Mouse (Mus musculus) inflammation-experienced regulatory T-cells, adult 6 months (primary cell): Measurements from ENCODE around the gene Shank1. TPM values are rescaled to one million over a fixed set of nuclear protein-coding genes. Genes with fewer than 3 reads are reported as not detected.
A peak's percentile ranks its signal among the peaks of the same experiment; 100 is the strongest.
"Not testable (repeated sequence)": the region's sequence is repeated elsewhere in the genome, so short reads cannot be mapped to it uniquely, and the experiment has no call there.

Experiments used
- ATAC-seq: one replicate; pipeline ENCODE4 v1.8.0; 2017
- polyA plus RNA-seq, 3 experiments: library from polyadenylated mRNA; unstranded; fragments of 100-300 nt; shearing (Covaris generic); gene quantifications; one replicate each; pipeline ENCODE4 v1.2.1; 2017

Shank1 gene
- under 1 TPM; 0.15 to 0.62 (median 0.20) TPM for polyA plus RNA-seq

DNA sequence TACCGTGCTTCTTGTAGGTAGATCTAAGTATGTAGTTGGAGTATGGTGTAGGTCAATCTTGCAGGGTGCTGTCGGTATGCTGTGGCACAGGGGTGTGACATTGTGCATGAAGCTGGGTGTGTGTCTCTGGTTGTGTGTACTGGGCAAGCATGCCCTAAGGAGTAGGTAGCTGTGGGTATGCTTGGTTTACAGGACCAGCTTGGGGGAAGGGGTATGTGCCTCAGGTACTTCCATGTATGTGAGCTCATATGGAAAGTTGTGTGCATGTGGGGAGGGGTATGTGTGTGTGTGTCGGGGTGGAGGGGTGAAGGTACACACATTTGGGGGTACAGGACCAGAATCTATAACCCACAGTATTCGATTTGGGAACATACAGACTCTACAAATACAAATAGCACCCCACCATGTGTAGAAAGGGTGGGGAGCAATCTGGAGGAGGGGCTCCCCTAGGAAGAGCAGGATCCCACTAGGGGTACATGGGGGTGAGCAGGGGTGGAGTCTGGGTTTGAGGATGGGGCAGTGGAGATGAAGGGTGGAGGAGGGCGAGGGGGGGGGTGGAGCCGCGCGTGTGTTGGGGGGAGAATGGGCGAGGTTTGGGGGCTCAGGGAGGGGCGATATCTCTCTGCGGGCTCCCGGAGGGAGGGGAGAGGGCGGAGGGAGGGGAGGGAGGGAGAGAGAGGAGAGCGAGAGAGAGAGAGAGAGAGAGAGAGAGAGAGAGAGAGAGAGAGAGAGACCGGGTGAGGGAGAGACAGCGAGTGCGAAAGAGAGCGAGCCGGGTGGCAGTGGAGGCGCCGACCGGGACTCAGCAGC lies at the start of gene Shank1:
Shank1 (plus strand) TSS at position 779 of the 810 bp plus-strand sequence.
- no peak for ATAC-seq

DNA sequence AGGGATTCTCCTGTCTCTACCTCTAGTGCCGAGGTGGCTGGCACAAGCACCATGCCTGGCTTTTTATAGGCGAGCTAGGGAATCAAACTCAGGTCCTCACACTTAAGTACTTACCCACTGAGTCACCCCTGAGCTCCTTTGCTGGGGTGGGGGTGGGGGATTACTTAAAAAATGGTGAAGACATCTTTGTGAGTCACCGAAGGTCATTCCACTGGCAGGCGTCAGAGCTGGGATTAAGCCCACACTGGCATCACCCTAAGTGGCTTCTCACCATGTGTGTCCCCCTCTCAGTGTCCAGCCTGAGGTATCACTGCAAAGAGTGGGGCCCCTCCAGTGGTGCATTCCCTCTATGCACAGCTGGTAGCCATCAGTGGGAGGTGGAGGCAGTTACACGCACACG lies 49.6 kb upstream of the Shank1 start:
- no peak for ATAC-seq

DNA sequence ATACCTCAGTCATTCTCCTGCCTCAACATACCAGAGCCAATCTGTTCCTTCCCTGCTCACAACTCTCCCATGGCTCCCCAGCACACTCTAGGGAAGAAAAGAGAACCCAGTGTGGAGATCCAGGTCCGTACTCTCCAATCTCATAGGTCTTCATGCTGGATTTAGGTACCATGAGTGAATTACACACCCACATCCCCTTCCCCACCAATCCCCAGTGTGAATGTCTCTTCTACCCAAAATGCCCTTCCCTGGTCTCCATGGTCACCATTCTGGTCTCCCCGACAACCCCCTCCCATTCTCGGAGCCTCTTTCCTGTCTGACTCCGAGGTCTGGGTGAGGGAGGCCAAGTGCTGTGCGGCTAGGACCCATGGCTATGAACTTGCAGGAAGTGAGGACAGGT lies 48.9 kb upstream of the Shank1 start, which contains the start of gene Gm15517:
Gm15517 (plus strand) TSS at position 301 of the 400 bp plus-strand sequence.
- ATAC-seq: no peak

DNA sequence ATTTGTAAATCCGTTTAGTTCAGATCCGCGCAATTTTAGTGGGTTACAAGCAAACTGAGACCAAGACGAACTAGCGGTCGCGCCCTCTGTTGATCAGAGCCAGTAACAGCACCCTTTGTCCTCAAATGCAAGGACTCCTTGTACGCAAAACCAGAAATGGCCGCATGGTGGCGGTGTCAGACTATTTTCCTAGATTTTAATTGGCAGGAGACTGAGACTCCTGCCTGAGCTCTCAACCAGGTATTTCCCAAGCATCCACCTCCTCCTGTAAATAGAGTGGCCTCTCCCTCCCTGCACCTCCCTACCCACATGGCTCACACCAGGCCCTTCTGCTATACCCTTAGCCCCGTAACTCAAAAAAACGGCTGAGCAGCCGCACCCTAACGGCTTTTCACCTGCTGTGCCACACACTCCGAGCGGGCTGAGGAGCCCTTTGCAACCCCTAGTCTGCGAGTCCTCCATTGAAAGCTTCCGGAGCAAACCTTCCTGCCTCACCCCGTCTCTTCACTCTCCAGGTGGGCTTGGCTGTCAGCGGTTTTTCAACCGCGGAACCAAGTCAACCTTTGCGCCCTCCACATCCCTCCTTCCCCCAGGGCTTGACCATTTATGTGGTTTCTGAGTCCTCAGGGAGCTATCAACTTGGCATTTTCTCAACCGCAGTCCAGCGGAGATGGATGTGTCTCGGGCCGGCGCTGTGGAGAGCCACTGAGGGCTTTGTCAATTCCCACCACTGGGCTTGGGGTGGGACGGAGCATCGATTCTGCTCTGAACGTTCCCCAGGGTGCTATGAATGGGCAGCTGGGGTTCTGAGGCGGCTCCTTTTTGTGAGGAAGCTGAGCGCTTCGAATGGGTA lies 47.0 kb upstream of the Shank1 start:
- peak; percentile 87 for ATAC-seq

DNA sequence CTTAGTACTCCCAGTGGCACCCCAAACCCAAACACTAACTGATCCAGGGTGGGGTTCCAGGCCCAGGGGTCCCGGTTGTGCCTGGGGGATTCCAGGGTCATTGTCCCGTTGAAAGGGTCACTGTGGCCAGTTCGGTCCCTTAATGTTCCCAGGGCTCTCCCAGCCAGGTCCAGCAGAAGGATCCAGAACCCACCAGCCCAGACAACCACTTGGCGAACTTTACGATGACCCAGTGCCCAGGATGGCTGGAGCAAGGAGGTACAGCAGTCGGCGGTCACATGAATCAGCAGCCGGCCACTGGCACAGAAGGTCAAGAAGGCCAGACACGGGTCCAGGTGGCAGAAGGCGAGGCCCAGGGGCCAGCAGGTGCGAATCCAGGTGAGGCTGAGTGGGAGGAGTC lies 41.9 kb upstream of the Shank1 start:
- no peak for ATAC-seq

DNA sequence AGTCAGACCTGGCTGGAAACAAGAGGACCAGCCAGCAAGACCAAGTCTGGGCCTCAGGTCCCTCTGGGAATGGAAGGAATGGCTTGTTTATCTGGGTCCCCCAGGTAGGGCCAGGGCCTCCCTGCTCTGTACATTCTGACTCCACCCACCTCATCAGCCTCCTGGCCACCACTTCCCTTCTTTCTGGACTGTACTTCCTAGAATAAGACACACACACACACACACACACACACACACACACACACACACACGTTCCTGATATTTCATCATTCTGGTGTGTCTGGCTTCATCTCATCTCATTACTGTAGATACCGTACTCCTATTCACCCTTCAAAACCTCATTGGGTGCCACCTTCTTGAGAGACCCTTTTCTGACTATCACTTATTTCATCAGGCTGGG lies 40.7 kb upstream of the Shank1 start:
- ATAC-seq: no peak

DNA sequence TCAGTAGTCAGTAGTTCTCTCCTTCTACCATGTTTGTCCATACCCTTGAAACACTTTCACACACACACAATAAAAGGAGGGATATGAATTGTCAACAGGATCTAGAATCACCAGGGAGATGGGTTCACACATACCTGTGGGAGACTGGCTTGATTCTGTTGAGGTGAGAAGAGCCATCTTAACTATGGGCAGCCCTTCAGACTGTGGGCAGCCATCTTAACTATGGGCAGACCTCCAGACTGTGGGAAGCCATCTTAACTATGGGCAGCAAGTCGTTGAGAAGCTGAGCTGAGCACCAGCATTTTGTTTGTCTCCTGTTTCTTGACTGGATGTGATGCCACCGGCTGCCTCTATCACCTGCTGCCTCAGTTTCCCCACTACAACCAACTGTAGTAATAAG lies 38.7 kb upstream of the Shank1 start:
- no peak for ATAC-seq

DNA sequence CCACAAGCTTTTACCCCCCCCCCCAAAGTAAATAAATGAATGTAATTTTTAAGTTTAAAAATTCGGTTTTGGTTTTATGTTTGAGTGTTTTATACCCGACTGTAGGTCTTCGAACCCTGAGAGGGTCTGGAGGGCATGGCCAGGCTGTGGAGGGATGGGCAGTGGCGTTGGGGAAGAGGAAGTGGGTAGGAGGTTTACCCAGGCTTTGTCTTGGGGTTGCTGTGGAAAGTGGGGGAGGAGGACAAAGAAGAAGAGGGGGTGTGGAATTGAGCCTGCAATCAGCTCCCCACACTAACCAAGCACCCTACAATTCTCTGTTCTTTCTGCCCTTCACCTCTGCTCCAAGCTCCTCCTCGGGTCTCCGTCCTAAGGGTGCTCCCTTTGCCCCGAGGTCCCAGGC lies 37.5 kb upstream of the Shank1 start:
- ATAC-seq: no peak

DNA sequence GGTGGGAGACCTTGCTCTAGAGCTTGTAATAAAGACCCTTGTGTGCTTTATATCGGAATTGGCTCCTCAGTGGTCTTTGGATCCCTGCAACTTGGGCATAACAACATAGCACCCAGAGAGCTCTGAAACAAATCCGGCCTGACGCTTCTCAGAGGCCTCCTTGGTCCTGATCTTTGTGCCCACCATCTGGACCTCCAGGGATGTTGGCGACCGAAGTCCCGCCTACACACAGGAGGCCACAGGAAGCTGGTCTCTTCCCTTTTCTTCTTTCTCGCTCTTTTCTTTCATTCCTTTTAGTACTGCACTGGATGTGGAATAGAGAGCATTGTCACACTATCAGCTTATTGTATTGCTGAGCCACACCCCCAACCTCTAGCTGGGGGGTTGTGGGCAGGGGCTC lies 36.6 kb upstream of the Shank1 start:
- no peak for ATAC-seq

DNA sequence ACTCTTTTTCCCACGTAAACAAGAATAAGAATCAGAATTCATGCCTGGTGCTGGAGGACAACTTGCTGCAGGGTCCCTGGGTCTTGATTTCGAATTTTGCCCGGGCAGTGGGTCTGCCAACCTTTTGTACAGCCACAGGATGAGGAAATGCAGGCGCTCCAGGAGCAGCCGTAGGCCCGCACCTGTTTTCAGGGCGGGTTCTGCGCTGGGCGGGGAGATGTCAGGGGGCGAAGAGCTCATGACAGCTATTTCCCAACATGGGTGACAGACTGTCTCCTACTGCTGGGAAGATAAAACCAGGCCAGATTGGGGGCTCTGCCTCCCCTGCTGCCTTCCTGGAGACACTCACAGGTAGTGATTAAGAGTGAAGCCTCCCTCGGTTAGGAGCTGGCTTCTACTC lies 36.0 kb upstream of the Shank1 start:
- ATAC-seq: no peak

DNA sequence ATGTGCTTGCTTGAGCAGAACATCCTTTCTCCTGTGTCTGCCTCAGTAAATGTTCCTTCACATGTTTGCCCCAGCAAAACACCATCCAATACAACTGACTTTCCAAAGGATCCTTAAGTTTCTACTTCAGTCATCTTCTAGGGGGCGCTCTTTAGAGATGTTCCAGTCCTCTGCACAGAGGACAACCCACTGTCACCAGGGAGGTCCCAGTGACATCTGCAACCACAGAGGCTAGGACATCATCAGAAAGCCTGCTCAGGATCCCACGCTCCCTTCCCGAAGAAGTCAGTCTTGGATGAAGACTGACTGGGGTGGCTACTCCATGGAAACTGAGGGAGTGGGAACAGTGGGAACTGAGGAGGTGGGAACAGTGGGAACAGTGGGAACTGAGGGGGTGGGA lies 34.5 kb upstream of the Shank1 start:
- ATAC-seq: no peak

DNA sequence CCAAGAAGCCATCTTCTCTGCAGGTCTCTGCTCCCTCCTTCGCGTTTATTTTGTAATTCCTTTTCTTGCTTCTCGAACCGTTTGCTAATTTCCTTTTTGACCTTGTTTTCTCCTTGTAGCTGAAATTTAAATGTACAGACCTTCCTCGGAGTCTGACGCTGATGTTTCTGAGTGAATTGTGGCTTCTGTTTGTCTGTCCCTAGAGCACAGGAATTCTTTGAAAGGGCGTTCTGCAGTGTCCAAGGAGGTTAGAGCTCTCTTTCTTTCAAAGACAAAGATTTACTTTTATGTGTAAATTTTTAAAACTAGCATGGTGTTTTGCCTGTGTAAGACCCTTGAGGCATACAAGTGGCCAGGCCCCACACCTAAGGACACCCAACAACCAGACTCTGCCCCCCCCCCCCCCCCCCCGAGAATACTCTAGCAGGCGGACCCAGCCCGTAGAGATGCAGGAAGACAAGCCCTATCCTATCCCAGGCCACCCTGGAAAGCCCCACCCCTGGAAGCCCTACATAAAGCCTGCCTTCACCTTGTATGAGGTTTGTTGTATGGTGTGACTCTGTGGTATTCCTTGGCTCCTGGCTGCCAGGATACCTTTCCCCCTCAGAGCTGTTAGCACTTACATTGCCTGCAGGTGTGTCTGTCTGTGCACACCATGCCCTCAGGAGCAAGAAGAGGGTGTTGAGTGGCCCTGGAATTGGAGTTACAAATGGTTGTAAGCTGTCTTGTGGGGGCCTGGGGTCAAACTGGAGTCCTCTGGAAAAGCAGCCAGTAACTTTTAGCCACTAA lies 33.4 kb upstream of the Shank1 start:
- no peak for ATAC-seq

DNA sequence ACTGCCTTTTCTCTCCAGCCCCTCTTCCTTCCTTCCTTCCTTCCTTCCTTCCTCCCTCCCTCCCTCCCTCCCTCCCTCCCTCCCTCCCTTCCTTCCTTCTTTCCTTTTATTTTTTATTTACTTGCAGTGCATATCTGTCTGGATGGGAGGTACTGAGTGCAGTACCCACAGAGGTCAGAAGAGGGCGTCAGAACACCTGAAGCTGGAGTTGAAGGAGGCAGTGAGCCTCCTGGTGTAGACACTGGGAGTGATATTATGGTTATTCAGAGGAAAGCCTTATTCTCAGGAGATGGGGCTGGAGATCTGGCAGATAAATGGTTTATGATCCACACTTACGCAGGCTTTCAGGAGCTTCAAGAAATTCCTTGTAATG lies 32.8 kb upstream of the Shank1 start:
- no peak for ATAC-seq

DNA sequence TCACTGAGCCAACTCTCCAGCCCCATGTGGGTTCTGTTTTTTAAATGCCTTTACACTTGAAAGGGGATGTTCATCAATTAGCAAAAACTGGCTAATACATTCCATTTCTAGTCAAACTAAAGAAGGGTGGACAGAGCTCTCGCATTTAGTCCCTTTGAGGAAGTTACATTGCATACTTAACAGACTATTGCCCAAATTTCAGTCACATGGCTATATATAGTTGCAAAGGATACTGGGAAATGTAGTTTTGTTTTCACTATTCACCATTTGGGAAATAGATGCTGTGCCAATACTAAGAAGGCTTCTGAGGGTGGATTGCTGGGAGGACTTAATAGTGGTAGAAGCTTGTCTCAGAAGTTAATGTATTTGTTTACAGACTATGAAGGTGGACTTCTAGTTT lies 29.1 kb upstream of the Shank1 start:
- ATAC-seq: no peak

DNA sequence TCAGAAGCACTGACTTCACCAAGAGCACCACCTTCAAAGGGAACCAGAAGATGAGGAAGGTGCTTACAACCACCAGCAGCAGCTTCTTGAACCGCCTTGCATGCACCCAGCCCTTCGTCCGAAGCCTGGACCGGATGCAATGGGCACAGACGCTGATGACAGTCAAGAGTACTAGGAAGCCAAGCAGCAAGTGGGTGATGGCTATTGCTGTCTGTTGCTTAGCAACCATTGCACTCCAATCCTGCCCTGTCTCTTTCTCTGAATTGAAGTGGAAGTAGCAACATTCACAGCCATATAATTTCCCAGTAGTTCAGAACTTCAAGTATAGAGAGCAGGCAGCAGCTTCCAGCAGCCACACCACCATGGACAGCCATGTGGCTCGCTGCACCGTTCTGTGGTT lies 28.5 kb upstream of the Shank1 start:
- no peak for ATAC-seq

DNA sequence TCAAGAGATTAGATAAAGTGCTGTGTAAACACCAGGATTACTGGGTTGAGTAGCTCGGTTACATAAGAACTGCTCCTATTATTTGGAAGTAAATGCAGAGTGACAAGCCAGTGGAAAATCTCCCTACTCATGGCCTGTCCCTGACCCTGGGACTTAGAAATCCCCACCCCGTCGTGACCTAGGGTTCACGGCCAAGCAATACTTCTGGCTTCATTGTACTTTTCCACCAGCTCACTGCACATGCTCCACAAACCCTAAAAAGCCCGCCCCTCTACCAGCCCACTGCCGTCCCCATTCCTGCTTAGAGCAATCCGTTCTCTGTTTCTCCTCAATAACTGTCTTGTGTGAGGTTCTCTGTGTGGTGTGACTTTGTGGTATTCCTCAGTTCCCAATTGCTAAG lies 22.3 kb upstream of the Shank1 start:
- no peak for ATAC-seq

DNA sequence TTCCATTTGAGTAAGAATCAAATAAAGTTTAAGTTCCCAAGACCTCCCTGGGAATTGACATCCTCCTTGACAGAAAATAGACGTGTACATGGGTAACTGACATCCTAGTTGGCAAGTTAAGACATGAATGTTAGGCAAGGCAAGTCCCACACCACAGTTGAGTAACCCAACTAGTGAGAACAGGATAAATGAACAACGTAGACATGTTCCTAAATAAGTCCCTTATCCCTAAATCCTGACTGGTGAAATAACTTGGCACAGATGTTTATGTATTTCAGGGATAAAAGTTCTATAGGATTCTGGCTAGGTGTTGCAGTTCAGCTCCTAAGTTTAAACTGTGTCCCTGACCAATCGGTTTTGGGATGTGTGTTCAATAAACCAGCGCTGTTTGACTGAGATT lies 19.1 kb upstream of the Shank1 start:
- ATAC-seq: no peak

DNA sequence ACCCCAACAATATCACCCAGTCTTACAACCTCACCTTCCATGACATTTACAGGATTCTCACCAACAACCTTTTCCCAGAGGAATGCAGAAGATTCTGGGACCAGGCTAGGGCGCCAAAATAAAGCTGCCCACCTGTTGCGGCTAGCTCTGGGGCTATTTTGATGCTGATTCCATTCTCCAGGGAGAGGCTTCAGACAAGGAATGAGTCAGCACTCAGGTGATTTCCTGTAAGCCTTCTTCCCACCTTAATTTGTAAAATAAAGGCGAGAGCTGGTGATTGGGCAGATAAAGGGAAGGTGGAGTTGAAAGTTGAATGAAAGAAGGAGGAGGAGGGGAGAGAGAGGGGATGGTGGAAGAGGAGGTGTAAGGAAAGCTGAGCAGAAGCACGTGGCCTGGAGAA lies 18.6 kb upstream of the Shank1 start:
- ATAC-seq: no peak

DNA sequence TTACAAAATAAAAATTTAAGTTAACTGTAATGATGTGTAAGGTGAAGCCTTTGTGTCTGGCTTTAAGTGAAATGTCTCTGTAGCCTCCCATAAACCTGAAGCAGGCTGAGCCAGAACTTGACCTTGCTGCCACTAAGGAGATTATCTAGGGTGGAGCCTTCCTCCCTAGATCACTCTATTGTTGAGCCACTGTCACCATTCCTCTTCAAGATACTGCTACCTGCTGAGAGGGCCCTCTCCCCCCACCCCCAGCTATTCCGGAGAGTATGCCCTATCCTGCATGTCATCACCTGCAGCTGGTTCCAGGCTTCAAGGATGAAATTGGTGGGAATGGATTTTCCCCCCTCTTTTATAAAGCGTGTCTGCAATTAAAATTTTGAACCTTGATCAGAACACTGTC lies 12.6 kb upstream of the Shank1 start:
- not testable (repeated sequence) for ATAC-seq

DNA sequence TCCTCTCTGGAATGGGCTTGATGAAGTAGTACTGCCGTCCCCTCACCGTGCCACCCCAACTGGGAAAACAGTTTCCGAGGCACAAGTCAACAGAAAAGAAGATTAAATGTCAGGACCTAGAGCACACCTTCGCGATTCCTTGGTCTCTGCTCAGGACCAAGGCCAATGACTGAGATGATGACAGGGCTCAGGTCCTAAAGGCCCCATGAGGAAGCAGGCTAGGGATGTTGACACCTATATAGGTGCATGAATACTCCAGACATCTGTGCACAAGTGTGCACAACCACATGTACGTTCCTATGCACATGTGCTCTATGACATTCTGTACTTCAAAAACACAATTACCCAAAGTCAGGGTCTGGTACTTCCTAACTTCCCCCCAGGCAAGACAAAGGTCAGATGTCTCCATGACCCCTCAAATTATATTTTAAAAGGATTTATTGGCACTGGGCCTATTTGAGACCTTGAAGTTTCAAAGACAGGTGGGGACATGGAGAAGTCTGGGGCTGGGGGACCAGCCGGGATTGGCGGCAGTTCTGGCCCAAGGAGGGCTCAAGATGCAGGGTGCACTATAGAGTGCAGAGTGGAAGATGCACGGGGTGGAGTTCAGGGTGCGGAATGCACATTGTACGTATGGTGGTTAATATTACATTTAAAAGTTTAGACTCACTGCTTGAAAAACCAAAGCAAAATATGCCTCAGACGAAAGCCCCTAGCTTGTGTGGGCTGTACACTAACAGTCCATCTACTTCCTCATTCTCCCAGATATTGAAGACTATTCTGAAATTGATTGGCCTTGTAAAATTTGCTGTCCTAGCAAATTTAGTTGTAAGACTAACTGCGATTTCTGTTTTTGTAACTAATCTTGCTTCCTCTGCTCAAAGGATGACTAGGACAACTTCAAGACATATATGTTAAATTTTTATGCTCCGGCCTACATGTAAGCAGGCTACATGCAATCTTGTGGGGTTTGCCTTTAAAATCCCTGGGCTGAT lies 6.4 kb upstream of the Shank1 start:
- ATAC-seq: no peak

DNA sequence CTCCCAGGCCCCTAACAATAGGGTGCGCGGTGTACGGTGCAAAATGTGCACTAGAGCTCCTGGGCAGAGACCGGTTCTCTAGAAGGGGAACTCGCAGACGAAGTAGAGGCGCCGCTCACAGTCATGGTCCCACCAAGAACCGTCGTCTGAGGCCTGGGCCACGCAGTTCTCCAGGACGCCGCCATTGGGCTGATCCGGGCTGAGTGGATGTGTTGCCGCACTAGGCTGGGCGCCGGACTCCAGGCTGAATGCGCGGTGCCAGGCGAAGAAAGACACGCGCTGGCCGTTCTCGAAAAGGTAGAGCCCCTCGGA lies 5.6 kb upstream of the Shank1 start:
- ATAC-seq: peak; percentile 16
